Mouse (Mus musculus) forebrain, embryonic 10.5 days (tissue): ENCODE measurements around the gene Amy2a1. TPM values are rescaled to one million over a fixed set of nuclear protein-coding genes. Genes with fewer than 3 reads are reported as not detected.
"Not testable (repeated sequence)": the region's sequence is repeated elsewhere in the genome, so short reads cannot be mapped to it uniquely, and the experiment has no call there.

Source experiments
- DNase-seq: peaks from one replicate; pipeline ENCODE4 v3.0.0-alpha.2; 2017; ENCODE audit warnings: low spot score; ENCODE audit errors: extremely low spot score
- H3K27ac ChIP-seq: fragments of 300-500 bp; sonication (generic); 2 replicates; pipeline ENCODE4 v1.5.1; 2016; ENCODE audit warnings: mild to moderate bottlenecking
- H3K27me3 ChIP-seq: fragments of 300-500 bp; sonication (generic); 2 replicates; pipeline ENCODE4 v1.6.1; 2016; ENCODE audit warnings: mild to moderate bottlenecking; ENCODE audit not compliant: poor library complexity, severe bottlenecking
- H3K36me3 ChIP-seq: fragments of 300-500 bp; sonication (generic); replicated peaks from 2 replicates; pipeline ENCODE4 v1.6.1; 2016; ENCODE audit warnings: mild to moderate bottlenecking, moderate library complexity
- H3K4me1 ChIP-seq: fragments of 300-500 bp; sonication (generic); 2 replicates; pipeline ENCODE4 v1.6.1; 2016
- H3K4me3 ChIP-seq: fragments of 300-500 bp; sonication (generic); 2 replicates; pipeline ENCODE4 v1.5.1; 2016; ENCODE audit warnings: mild to moderate bottlenecking, moderate library complexity
- H3K9me3 ChIP-seq: fragments of 300-500 bp; sonication (generic); 2 replicates; pipeline ENCODE4 v1.6.1; 2016; ENCODE audit warnings: mild to moderate bottlenecking, moderate library complexity
- WGBS: fragments of 180-500 bp; shearing (Covaris S2); methylation state at CpG from one replicate; pipeline ENCODE4 v1.1.7; 2016; 5-methylcytosine and 5-hydroxymethylcytosine counted together
- polyA plus RNA-seq: library from polyadenylated mRNA; unstranded; fragments of >200 nt; fragmentation: Nextera tagmentation; extraction: Ambion mirVana; gene quantifications from 2 replicates; pipeline ENCODE4 v1.2.1, GENCODE M21; 2016

Amy2a1 gene
- not detected in 2 replicates for polyA plus RNA-seq

DNA sequence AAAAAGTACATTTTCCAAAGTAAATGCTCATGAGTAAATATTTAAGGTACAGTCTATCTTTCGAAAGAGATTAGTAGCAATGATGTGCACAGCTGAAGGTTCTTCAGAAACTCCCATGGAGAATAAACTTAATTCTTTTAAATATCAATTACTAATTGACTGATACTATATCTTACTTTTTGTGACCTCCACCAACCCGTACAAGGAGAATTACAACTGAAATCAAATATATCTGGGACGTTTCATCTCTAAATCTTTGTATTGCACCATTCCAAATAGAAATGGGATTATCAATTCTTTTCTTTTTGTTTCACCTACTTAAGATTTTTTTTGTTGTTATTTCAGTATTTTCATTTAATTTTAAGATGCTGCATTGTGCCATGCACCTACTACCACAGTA, at the start of gene Amy2a1:
Amy2a1 (minus strand) TSS at position 101 of the 400 bp plus-strand sequence.
- not testable (repeated sequence) for H3K27me3 ChIP-seq, H3K4me3 ChIP-seq, H3K36me3 ChIP-seq, H3K9me3 ChIP-seq, H3K27ac ChIP-seq, DNase-seq, H3K4me1 ChIP-seq
- WGBS, result 98% methylated on average over 3 of the region's 3 CpGs

GRCm38 (mm10) chr3:113574578-113574977, 42.4 kb upstream of the Amy2a1 start:
- H3K27ac ChIP-seq, result no peak overlapping the region
- no peaks in the 10 kb centered on the region for H3K9me3 ChIP-seq
- no peaks in the 10 kb centered on the region for H3K36me3 ChIP-seq
- no peaks in the 10 kb centered on the region for H3K4me1 ChIP-seq
- no peak overlapping the region for H3K4me3 ChIP-seq
- 84% methylated on average over 4 of the region's 4 CpGs for WGBS
- no peak for DNase-seq
- H3K27me3 ChIP-seq, result no peaks in the 10 kb centered on the region

GRCm38 (mm10) chr3:113574138-113574537, 41.9 kb upstream of the Amy2a1 start:
- no peaks in the 10 kb centered on the region for H3K9me3 ChIP-seq
- H3K4me1 ChIP-seq, result no peaks in the 10 kb centered on the region
- 89% methylated on average over 2 of the region's 2 CpGs for WGBS
- no peaks in the 10 kb centered on the region for H3K27me3 ChIP-seq
- H3K36me3 ChIP-seq, result no peaks in the 10 kb centered on the region
- no peak overlapping the region for H3K27ac ChIP-seq
- DNase-seq, result no peak
- no peak overlapping the region for H3K4me3 ChIP-seq

DNA sequence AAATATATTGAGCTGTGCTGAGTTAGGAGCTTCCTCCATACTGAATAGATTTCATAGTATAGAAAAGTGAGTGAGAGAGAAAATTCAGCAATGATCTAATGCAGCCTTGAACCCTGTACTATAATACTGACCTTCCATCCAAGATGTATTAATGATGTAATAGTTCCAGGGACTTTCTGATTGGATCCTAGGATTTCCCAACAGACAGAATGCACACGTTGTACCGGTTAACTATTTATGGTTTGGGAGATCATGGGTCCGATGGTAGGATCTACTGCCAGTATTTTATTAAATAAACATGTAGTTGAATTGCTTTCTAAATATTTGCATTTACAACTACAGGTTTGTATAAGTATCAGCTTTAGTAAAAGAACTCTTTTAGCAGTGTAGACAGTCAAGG, 39.9 kb upstream of the Amy2a1 start:
- H3K36me3 ChIP-seq, result no peaks in the 10 kb centered on the region
- no peaks in the 10 kb centered on the region for H3K4me1 ChIP-seq
- no peak overlapping the region for H3K27ac ChIP-seq
- WGBS, result 95% methylated on average over 3 of the region's 3 CpGs
- peaks cover 4% of the 10 kb centered on the region; the same call in 1 of the 2 replicates for H3K9me3 ChIP-seq
- no peaks in the 10 kb centered on the region for H3K27me3 ChIP-seq
- no peak overlapping the region for H3K4me3 ChIP-seq
- no peak for DNase-seq

GRCm38 (mm10) chr3:113539692-113540091, 7.5 kb upstream of the Amy2a1 start:
- H3K9me3 ChIP-seq, result no peaks in the 10 kb centered on the region
- no peaks in the 10 kb centered on the region for H3K36me3 ChIP-seq

More at GRCm38 (mm10) chr3:113539692-113540091, 7.5 kb upstream of the Amy2a1 start:
- no peak for DNase-seq
- H3K27ac ChIP-seq, result no peak overlapping the region
- H3K4me1 ChIP-seq, result no peaks in the 10 kb centered on the region
- no peaks in the 10 kb centered on the region for H3K27me3 ChIP-seq
- H3K4me3 ChIP-seq, result no peak overlapping the region

Other genes starting within 250 kb of the Amy2a1 start
- not detected in 2 replicates for gene Amy2a4, start 241.0 kb downstream of the Amy2a1 start, polyA plus RNA-seq
- gene Amy2a3, start 208.4 kb downstream of the Amy2a1 start, polyA plus RNA-seq, result not detected in 2 replicates
- gene Amy2a2, start 175.8 kb downstream of the Amy2a1 start, polyA plus RNA-seq, result not detected in 2 replicates
- gene Amy1, start 74.3 kb upstream of the Amy2a1 start, polyA plus RNA-seq, result 0.27 and 0.47 TPM in 2 replicates
- 34.3 and 37.4 TPM in 2 replicates for gene Rnpc3, start 97.7 kb upstream of the Amy2a1 start, polyA plus RNA-seq